Mouse (Mus musculus): ENCODE measurements around the gene Zfp59.

The Zfp59 gene

DNA sequence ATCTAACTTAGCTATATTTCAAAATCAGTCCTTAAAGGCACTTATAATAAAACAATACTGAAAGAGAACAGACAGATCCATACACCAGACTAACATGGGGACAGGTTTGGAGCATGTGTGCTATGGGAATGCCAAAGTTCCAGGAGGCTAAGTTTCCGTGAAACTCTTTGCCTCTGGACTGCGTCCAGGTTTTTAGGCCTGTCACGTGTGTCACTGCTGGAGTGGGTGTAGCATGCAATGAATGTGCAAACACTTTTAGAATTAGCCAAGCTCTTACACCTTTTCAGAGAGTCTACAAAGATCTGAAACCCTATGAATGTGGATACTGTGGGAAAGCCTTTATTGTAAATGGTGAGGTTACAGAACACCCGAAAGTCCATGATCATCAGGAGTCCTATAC lies 43.3 kb downstream of the Zfp59 start:
- DNase-seq = no peak

DNA sequence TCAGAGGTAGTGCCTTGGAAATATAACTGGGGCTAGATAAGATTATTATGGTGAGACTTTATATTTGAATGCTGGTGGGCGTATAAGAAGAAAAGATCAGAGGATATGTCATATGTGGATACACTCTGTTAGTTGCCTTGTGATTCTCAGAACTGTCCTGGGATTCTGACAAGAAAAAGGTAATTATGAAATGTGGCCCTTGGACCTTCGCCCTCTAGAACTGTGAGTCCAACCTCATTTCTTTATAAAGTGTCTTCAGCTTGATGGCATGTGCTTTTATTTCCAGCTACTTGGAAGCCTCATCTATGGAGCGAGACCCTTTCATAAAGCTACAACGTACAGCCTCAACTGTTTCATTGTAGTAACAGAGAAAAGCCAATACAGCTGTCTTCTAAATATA lies 62.2 kb downstream of the Zfp59 start:
- DNase-seq = no peak

DNA sequence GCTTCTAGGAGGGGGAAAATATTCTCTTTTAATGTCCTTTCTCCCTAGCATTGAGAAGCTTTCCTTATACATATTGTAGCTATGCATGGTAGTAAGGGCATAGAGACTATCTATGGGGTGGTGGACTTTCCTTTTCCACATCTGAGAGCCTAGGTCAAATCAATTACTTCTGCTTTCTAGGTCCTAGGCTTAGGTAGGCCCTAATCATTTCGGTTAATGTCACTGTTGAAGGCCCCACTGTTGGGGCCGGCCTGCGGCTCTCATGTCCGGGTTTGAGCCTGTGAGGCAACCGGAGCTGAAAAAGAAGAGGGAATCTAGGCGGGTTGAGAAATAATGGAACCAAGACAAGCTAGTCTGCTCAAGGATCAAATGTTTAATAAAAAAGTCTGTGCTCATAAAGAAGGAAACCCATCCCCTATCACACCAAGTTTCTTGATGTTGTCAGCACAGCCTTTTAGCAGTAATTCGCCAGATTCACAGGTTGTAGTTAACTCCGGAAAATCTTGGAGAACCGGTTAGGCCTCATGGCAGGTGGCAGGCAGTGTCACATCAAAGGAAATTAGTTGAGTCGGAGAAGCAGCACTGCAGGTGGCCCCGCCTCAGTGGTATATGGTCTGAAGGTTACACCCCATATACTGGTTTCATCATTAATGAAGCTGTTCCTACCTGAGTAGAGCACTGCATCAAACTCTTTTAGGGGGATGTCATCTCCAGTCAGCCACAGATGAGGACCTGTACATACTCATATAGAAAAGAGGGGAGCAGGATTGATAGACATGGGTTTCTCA lies 66.8 kb downstream of the Zfp59 start:
- no peak for DNase-seq

Data from right cerebral cortex, postnatal 25 days (tissue).